In genomic region chr2:79256376-79256775, GRCm38 (mm10) we compare ENCODE assay signal across 8 mouse cellular contexts. TPM values are rescaled to one million over a fixed set of nuclear protein-coding genes. Genes with fewer than 3 reads are reported as not detected.
DNase-seq lines count a peak whose midpoint lies in the region; ATAC-seq and TF ChIP-seq lines count a peak whose summit lies in the region.

No protein-coding gene starts in this region.

- ATAC-seq in heart, embryonic 16.5 days (replicated peaks; ENCODE audit: extremely low read depth, insufficient read depth, low FRiP score) = no peak
- no peak for ATAC-seq in hindbrain, embryonic 15.5 days (ENCODE audit: low FRiP score, low read depth)
- no peak for ATAC-seq in midbrain, embryonic 14.5 days (ENCODE audit: low FRiP score, low TSS enrichment)

- TF ChIP-seq CTCF in bone marrow macrophage, adult 2 months (IDR thresholded peaks at IDR 0.05; ENCODE audit: low read depth, low read length) = no peak

- H3K9ac ChIP-seq in heart, embryonic 16.5 days (ENCODE audit: low read length) = peak overlapping the region; percentile 64
- no peak overlapping the region for H3K9ac ChIP-seq in hindbrain, embryonic 15.5 days
- H3K9ac ChIP-seq in midbrain, embryonic 14.5 days (replicated peaks; ENCODE audit: low read length) = no peak overlapping the region

- 68% methylated on average over 1 of the region's 1 CpGs for WGBS in heart, embryonic 16.5 days
- 81% methylated on average over 1 of the region's 1 CpGs for WGBS in hindbrain, embryonic 15.5 days
- WGBS in midbrain, embryonic 14.5 days = 81% methylated on average over 1 of the region's 1 CpGs

- H3K4me1 ChIP-seq in heart, embryonic 16.5 days (ENCODE audit: control insufficient read depth, insufficient read depth, low read length) = 0 out of 2 replicates have a peak, but pooled peaks cover 3% of the 10 kb centered on the region
- peaks cover 46% of the 10 kb centered on the region for H3K4me1 ChIP-seq in bone marrow macrophage, adult 2 months (ENCODE audit: control insufficient read depth, insufficient read depth, low read length)
- H3K4me1 ChIP-seq in hindbrain, embryonic 15.5 days (replicated peaks) = peaks cover 13% of the 10 kb centered on the region
- H3K4me1 ChIP-seq in midbrain, embryonic 14.5 days (ENCODE audit: control insufficient read depth, insufficient read depth, low read length) = peaks cover 12% of the 10 kb centered on the region

- peak overlapping the region; percentile 72 for H3K4me2 ChIP-seq in heart, embryonic 16.5 days (ENCODE audit: low read depth, low read length)
- H3K4me2 ChIP-seq in hindbrain, embryonic 15.5 days = peak overlapping the region; percentile 94
- peak overlapping the region; percentile 90 for H3K4me2 ChIP-seq in midbrain, embryonic 14.5 days (ENCODE audit: low read length)

- peak overlapping the region; percentile 63 for H3K4me3 ChIP-seq in heart, embryonic 16.5 days (ENCODE audit: low read length)
- peak overlapping the region; percentile 87 for H3K4me3 ChIP-seq in bone marrow macrophage, adult 2 months (ENCODE audit: insufficient read depth, low read length)
- peak overlapping the region; percentile 46 for H3K4me3 ChIP-seq in hindbrain, embryonic 15.5 days
- 0 out of 2 replicates have a peak overlapping the region, but pooled peaks have one; percentile 50 for H3K4me3 ChIP-seq in midbrain, embryonic 14.5 days (replicated peaks; ENCODE audit: low read depth, low read length)

- H3K9me3 ChIP-seq in heart, embryonic 16.5 days (replicated peaks; ENCODE audit: control insufficient read depth, low read length) = no peaks in the 10 kb centered on the region
- H3K9me3 ChIP-seq in hindbrain, embryonic 15.5 days = no peaks in the 10 kb centered on the region
- no peaks in the 10 kb centered on the region for H3K9me3 ChIP-seq in midbrain, embryonic 14.5 days (ENCODE audit: control insufficient read depth, low read length)

- H3K36me3 ChIP-seq in heart, embryonic 16.5 days (ENCODE audit: control insufficient read depth, insufficient read depth) = no peaks in the 10 kb centered on the region
- no peaks in the 10 kb centered on the region for H3K36me3 ChIP-seq in hindbrain, embryonic 15.5 days
- no peaks in the 10 kb centered on the region for H3K36me3 ChIP-seq in midbrain, embryonic 14.5 days (ENCODE audit: control insufficient read depth, insufficient read depth, low read length)

- peak overlapping the region; percentile 56; the same call in 1 of the 2 replicates for H3K27ac ChIP-seq in heart, embryonic 16.5 days (ENCODE audit: low read length)
- peak overlapping the region; percentile 92 for H3K27ac ChIP-seq in bone marrow macrophage, adult 2 months (ENCODE audit: insufficient read depth, low read depth, low read length)
- H3K27ac ChIP-seq in hindbrain, embryonic 15.5 days (replicated peaks) = 0 out of 2 replicates have a peak overlapping the region, but pooled peaks have one; percentile 7
- no peak overlapping the region for H3K27ac ChIP-seq in midbrain, embryonic 14.5 days (replicated peaks; ENCODE audit: low read depth, low read length)

- DNase-seq in heart, adult 18-20 months = no peak
- no peak for DNase-seq in midbrain, embryonic 14.5 days
- no peak for DNase-seq in adrenal gland, adult 2 months
- DNase-seq in cerebellum, adult 9-11 months = no peak
- DNase-seq in thymus, postnatal 0 days (ENCODE audit: low spot score) = no peak

- no peaks in the 10 kb centered on the region; the same call in 1 of the 2 replicates for H3K27me3 ChIP-seq in heart, embryonic 16.5 days (ENCODE audit: control insufficient read depth, insufficient read depth, low read length)
- no peaks in the 10 kb centered on the region for H3K27me3 ChIP-seq in hindbrain, embryonic 15.5 days
- no peaks in the 10 kb centered on the region for H3K27me3 ChIP-seq in midbrain, embryonic 14.5 days (ENCODE audit: control insufficient read depth, insufficient read depth, low read length)

- TF ChIP-seq POLR2A in bone marrow macrophage, adult 2 months (IDR thresholded peaks at IDR 0.05; ENCODE audit: borderline replicate concordance, low read depth, low read length) = no peak

RNA-seq across cellular contexts. Expression of gene Itga4, which starts 1.1 kb away (rescaled TPM):
- polyA plus RNA-seq in heart, embryonic 16.5 days (2015; fragmentation: Nextera tagmentation; extraction: Ambion mirVana) = 4.0 and 7.5 TPM in 2 replicates
- 1 to 10 TPM; 1.7 to 4.5 TPM for total RNA-seq in heart, adult 18-20 months (2021)
- 56.6 and 61.8 TPM in 2 replicates for polyA plus RNA-seq in bone marrow macrophage, adult 2 months (2012; ENCODE audit: insufficient read depth, insufficient read length, missing spikeins)
- 2.7 and 3.6 TPM in 2 replicates for polyA plus RNA-seq in hindbrain, embryonic 15.5 days (2015; fragmentation: Nextera tagmentation; extraction: Ambion mirVana)
- 2.4 and 4.6 TPM in 2 replicates for polyA plus RNA-seq in midbrain, embryonic 14.5 days (2014; fragmentation: Nextera tagmentation; extraction: Ambion mirVana)
- 1 to 10 TPM; 1.6 to 1.8 TPM for total RNA-seq in adrenal gland, adult 2 months (2021)
- polyA plus RNA-seq in adrenal gland, adult 2 months (2012; rRNA removed) = 0.28 and 0.43 TPM in 2 replicates
- polyA plus RNA-seq in thymus, postnatal 0 days (2015; fragmentation: Nextera tagmentation; extraction: Ambion mirVana) = 20.3 and 24.6 TPM in 2 replicates
